Mouse (Mus musculus) thymus, postnatal 14 days (tissue): Measurements from ENCODE around the gene Scn2b.

ENCODE experiments used
- DNase-seq: peaks from one replicate; pipeline ENCODE4 v3.0.0; 2021

Scn2b gene

DNA sequence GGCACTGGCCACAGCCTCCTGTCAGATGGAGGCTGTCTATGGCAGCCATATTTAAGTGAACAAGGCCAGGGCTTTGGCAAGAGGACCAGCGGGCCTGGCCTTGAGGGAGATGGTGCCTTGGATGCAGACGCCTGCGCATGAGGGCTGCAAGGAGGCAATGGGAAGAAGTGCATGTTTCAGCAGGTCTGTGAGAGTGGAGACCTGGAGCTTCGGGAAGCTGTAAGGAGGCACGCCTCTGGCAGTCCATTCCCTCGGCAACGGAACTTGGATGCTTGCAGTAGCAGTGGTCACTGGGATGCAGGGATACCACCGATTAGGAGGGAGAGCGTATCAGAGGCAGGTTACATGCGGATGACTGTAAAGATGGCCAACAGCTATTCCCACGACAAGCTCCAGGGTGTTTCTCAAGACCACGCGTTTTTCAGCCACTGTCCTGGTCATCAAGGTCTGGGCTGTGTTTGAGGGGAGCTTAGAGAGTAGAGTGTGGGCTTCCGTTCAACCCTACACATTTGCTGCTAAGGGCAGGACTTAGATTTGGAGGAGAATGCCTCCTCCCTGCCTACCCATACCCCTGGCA lies 2.5 kb downstream of the Scn2b start:
- DNase-seq: no peak

GRCm38 (mm10) chr9:45120567-45120966 lies 3.0 kb downstream of the Scn2b start:
- no peak for DNase-seq

- DNase-seq: peak; percentile 89
These were observed 3.4 kb downstream of the Scn2b start for GRCm38 (mm10) chr9:45121001-45121400.

- DNase-seq: peak; percentile 90
These were observed 4.2 kb downstream of the Scn2b start for GRCm38 (mm10) chr9:45121769-45122168.

- peak; percentile 76 for DNase-seq
These were observed 4.7 kb downstream of the Scn2b start for GRCm38 (mm10) chr9:45122209-45122761.

GRCm38 (mm10) chr9:45125211-45125610 lies 7.6 kb downstream of the Scn2b start:
- no peak for DNase-seq

- peak; percentile 62 for DNase-seq
These were observed 9.4 kb downstream of the Scn2b start for GRCm38 (mm10) chr9:45126941-45127340.

DNA sequence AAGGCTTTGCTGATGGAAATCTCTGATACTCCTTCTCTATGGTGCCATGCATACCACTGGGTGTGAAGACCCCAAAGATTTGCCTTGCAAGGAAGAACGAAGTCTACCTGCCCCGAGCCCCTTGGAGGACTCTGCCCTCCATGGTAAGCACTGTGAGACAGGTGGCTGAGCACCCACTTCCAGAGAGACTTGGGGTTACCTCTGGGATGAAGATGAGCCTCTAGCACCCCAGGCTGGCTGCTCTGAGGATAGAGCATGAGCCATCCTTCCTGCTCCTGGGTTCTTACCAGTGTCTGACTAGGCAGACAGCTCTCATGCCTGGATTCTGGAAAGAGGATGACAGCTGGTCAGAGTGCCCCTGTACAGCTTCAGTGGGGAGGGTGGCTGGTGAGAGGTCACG lies 12.5 kb downstream of the Scn2b start:
- peak; percentile 51 for DNase-seq

GRCm38 (mm10) chr9:45133484-45134310 lies 16.1 kb downstream of the Scn2b start:
- DNase-seq: peak; percentile 84

DNA sequence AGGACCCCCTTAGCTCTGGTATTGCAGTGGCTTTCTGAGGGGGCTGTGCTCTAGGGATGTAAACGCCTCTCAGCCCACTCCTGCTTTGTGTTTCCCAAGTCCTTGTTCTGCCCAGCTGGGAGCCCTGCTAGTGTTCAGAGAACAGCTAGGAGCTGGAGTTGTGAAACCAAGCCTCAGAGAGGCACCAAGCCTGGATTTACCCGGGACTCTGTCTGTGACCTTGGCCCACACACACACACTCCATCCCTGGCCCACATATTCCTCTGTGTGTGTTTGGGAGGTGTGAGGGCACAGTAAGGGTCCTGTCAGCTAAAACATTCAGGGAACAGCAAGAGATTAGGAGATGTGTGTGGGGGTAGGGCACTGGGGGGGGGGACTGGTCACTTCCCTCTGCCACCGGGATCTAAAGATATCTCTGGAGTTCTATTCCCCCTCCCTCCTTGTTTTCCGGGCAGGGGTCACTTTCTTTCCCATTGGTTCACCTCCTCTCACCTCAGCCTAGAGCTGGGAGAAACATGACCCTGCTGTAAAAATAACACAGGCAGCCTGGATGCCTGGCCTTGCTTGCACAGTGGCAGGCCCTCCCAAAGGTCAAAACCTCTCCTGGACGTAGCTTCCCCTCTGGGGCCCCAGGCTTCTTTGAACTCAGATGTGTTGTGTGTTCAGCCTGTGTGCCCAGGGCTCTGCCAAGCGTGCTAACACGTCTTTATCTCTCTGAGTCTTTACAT lies 19.0 kb downstream of the Scn2b start:
- DNase-seq: no peak

DNA sequence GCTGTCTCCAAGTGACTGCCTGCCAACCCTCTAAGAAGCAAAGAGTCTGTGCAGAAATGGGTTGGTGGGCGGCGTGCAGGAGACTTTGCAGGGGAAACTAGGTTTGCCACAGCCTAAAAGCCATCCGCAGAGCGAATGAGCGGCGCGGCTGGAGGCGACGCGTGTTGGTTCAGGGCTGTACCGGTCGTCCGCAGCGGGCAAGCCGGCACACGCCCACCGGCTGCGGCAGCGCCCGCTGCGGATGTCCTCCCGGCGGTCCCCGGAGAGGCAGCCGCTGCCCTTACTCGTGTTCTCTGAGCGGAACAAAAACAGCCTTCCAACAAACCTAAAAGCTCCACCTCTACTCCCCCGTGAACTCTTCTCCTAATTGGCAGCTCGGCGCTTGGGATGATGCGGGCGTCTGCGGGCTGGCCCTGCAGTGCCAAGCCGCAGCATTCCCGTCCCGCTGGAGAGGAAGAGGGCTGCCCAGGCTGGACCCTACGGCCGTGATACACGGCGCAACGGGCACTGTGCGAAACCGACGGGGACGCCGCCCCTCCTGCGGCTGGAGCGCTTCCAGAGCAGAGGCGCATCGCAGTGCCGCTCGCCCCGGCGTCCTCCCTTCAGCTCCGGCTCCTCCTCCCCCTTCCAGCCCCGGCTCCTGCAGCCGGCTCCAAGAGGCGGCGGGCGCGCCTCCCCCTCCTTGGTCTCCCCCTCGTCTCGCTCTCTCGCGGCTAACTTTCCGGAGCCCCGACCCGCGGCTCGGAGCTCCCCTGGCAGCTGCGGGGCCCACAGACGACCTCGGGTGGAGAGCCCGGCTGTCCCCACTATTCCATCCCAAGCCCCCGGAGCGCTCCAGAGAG lies 20.8 kb downstream of the Scn2b start, which contains the start of gene Scn4b:
TSS of gene Scn4b (plus strand) at position 205 of the 842 bp plus-strand sequence.
- peak; percentile 79 for DNase-seq

GRCm38 (mm10) chr9:45139082-45139481 lies 21.5 kb downstream of the Scn2b start:
- no peak for DNase-seq

GRCm38 (mm10) chr9:45140945-45141344 lies 23.4 kb downstream of the Scn2b start:
- no peak for DNase-seq

DNA sequence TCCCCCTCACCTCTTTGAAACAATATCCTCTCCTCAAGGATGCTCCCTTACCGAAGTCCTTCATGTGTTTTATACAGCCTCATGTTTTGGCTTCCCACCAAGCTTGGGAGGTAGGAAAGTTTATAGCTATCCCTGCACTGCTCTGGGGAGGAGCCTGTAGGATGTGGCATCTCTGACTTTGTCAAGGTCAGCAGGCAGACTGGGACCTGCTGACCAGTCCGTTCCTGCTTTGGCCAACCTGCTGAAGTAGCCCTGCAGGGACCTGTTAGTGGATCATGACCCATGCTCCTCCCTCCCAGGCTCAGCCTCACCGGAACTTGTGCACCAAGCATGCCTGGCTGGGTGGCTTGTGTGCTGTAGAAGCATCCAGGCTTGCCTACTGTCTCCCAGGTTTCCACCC lies 25.1 kb downstream of the Scn2b start:
- DNase-seq: no peak

- DNase-seq: peak; percentile 43
These were observed 28.1 kb downstream of the Scn2b start for GRCm38 (mm10) chr9:45145533-45146266.

DNA sequence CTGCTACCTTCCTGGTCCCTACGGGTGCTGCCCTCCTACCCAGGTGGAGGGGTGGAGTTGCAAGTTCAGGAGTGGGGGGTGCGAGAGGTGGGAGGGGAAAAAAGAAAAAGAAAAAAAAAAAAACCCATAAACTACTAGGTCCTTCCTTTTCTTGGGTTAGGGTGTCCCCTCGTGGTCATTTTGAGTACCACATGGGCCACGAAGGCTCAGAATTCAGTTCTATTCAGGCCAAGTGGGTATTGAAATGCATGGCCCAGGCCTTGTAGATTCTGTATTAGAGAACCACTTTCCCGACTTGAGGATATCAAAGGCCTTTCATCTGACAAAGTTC lies 28.6 kb downstream of the Scn2b start:
- DNase-seq: peak; percentile 90

GRCm38 (mm10) chr9:45150933-45151332 lies 33.4 kb downstream of the Scn2b start:
- DNase-seq: peak; percentile 50

GRCm38 (mm10) chr9:45153361-45153760 lies 35.8 kb downstream of the Scn2b start:
- peak; percentile 72 for DNase-seq

DNA sequence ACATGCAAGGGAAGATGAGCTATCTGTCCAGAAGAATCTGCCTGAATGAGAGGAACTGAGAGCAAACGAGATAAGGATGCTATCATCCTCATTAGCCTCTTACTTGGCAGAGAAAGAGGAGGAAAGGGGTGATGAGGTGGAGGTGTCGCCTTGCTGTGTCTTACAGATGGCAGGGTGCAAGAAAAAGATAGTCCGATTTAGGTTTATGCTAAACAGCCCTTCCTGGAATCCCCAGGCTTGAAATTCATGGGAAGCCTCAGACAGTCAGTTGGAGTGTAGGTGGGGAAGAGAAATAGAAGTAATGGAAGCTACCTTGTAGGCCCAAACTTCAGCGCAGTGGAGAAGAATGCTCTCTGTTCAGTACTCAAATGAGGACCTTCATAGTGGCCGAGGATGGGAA lies 50.3 kb downstream of the Scn2b start:
- no peak for DNase-seq

DNA sequence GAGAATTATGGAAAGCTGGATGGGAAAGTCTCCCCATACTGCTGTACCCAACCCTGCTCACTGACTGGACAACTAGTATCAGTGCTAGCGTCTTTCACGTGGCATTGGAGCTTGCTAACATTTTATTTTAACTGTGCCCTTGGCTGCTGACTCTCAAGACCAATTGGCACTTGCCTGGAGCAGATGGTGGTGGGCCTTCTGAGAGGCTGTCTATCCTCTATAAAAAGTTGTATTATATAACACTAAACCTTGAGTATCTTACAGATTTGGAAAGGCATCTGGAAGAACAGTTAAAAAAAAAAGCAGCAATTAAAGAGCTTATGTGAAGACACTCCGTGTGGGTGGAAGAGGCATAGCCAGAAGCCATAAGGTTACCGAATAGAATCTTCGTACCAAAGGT lies 52.6 kb downstream of the Scn2b start:
- no peak for DNase-seq

- no peak for DNase-seq
These were observed 53.6 kb downstream of the Scn2b start for GRCm38 (mm10) chr9:45171073-45171610.

- DNase-seq: no peak
These were observed 55.9 kb downstream of the Scn2b start for GRCm38 (mm10) chr9:45173475-45173874.
